Mouse (Mus musculus) testis, adult 2 months (tissue): ENCODE results near the gene Crtc1.

Experiments used
- CTCF ChIP-seq: fragments of 200-500 bp; IDR thresholded peaks from 2 replicates; pipeline ENCODE4 v1.5.1; 2012; ENCODE audit warnings: low read depth, mild to moderate bottlenecking, inconsistent platforms, low read length, moderate library complexity; ENCODE audit not compliant: control insufficient read depth, insufficient read depth, insufficient replicate concordance
- POLR2A ChIP-seq: fragments of 200-500 bp; IDR thresholded peaks from 2 replicates; pipeline ENCODE4 v1.6.1; 2012; ENCODE audit warnings: low read depth, mild to moderate bottlenecking, inconsistent platforms, low read length, moderate library complexity; ENCODE audit not compliant: control insufficient read depth

GRCm38 (mm10) chr8:70356111-70356510 lies 83.3 kb downstream of the Crtc1 start:
- TF ChIP-seq CTCF = no peak
- no peak for TF ChIP-seq POLR2A
